Mouse (Mus musculus): ENCODE results near the gene Dlg2.

The Dlg2 gene

GRCm38 (mm10) chr7:92448782-92449575, 1972.5 kb downstream of the Dlg2 start:
- H3K27me3 ChIP-seq (ENCODE audit: control insufficient read depth, insufficient read depth, low read length, poor library complexity, severe bottlenecking): no peaks in the 10 kb centered on the region
- no peaks in the 10 kb centered on the region for H3K36me3 ChIP-seq (ENCODE audit: control insufficient read depth, insufficient read depth, low read length, poor library complexity, severe bottlenecking)
- DNase-seq (ENCODE audit: low read depth, low spot score): no peak

- Histone ChIP-seq H3K27me3 (ENCODE audit: control insufficient read depth, insufficient read depth, low read length, poor library complexity, severe bottlenecking) (no peaks in the 10 kb centered on the region), H3K36me3 (ENCODE audit: control insufficient read depth, insufficient read depth, low read length, poor library complexity, severe bottlenecking) (no peaks in the 10 kb centered on the region)
- no peak for DNase-seq (ENCODE audit: low read depth, low spot score)
These were observed 1977.7 kb downstream of the Dlg2 start for GRCm38 (mm10) chr7:92454176-92454575.

- DNase-seq (ENCODE audit: low read depth, low spot score): no peak
- H3K27me3 ChIP-seq (ENCODE audit: control insufficient read depth, insufficient read depth, low read length, poor library complexity, severe bottlenecking): no peaks in the 10 kb centered on the region
- no peaks in the 10 kb centered on the region for H3K36me3 ChIP-seq (ENCODE audit: control insufficient read depth, insufficient read depth, low read length, poor library complexity, severe bottlenecking)
These were observed 1979.5 kb downstream of the Dlg2 start for GRCm38 (mm10) chr7:92455927-92456326.

- DNase-seq (ENCODE audit: low read depth, low spot score): no peak
- no peaks in the 10 kb centered on the region for H3K27me3 ChIP-seq (ENCODE audit: control insufficient read depth, insufficient read depth, low read length, poor library complexity, severe bottlenecking)
- H3K36me3 ChIP-seq (ENCODE audit: control insufficient read depth, insufficient read depth, low read length, poor library complexity, severe bottlenecking): no peaks in the 10 kb centered on the region
These were observed 1981.3 kb downstream of the Dlg2 start for GRCm38 (mm10) chr7:92457791-92458190.

- no peak for DNase-seq (ENCODE audit: low read depth, low spot score)
- no peaks in the 10 kb centered on the region for H3K27me3 ChIP-seq (ENCODE audit: control insufficient read depth, insufficient read depth, low read length, poor library complexity, severe bottlenecking)
These were observed 1981.8 kb downstream of the Dlg2 start for GRCm38 (mm10) chr7:92458308-92458707.

GRCm38 (mm10) chr7:92460578-92460977, 1984.1 kb downstream of the Dlg2 start:
- no peak for DNase-seq (ENCODE audit: low read depth, low spot score)
- no peaks in the 10 kb centered on the region for H3K36me3 ChIP-seq (ENCODE audit: control insufficient read depth, insufficient read depth, low read length, poor library complexity, severe bottlenecking)
- H3K27me3 ChIP-seq (ENCODE audit: control insufficient read depth, insufficient read depth, low read length, poor library complexity, severe bottlenecking): no peaks in the 10 kb centered on the region

More at GRCm38 (mm10) chr7:92458308-92458707, 1981.8 kb downstream of the Dlg2 start:
- no peaks in the 10 kb centered on the region for H3K36me3 ChIP-seq (ENCODE audit: control insufficient read depth, insufficient read depth, low read length, poor library complexity, severe bottlenecking)

- Histone ChIP-seq H3K36me3 (ENCODE audit: control insufficient read depth, insufficient read depth, low read length, poor library complexity, severe bottlenecking) (no peaks in the 10 kb centered on the region), H3K27me3 (ENCODE audit: control insufficient read depth, insufficient read depth, low read length, poor library complexity, severe bottlenecking) (no peaks in the 10 kb centered on the region)
- no peak for DNase-seq (ENCODE audit: low read depth, low spot score)
These were observed 1984.8 kb downstream of the Dlg2 start for GRCm38 (mm10) chr7:92461256-92461655.

- H3K36me3 ChIP-seq (ENCODE audit: control insufficient read depth, insufficient read depth, low read length, poor library complexity, severe bottlenecking): no peaks in the 10 kb centered on the region
- peak; percentile 11 for DNase-seq (ENCODE audit: low read depth, low spot score)
- H3K27me3 ChIP-seq (ENCODE audit: control insufficient read depth, insufficient read depth, low read length, poor library complexity, severe bottlenecking): no peaks in the 10 kb centered on the region
These were observed 1986.8 kb downstream of the Dlg2 start for GRCm38 (mm10) chr7:92463080-92463877.

GRCm38 (mm10) chr7:92464290-92464689, 1987.8 kb downstream of the Dlg2 start:
- Histone ChIP-seq H3K36me3 (ENCODE audit: control insufficient read depth, insufficient read depth, low read length, poor library complexity, severe bottlenecking) (no peaks in the 10 kb centered on the region), H3K27me3 (ENCODE audit: control insufficient read depth, insufficient read depth, low read length, poor library complexity, severe bottlenecking) (no peaks in the 10 kb centered on the region)
- peak; percentile 1 for DNase-seq (ENCODE audit: low read depth, low spot score)

- no peak for DNase-seq (ENCODE audit: low read depth, low spot score)
- Histone ChIP-seq H3K27me3 (ENCODE audit: control insufficient read depth, insufficient read depth, low read length, poor library complexity, severe bottlenecking) (no peaks in the 10 kb centered on the region), H3K36me3 (ENCODE audit: control insufficient read depth, insufficient read depth, low read length, poor library complexity, severe bottlenecking) (no peaks in the 10 kb centered on the region)
These were observed 2002.7 kb downstream of the Dlg2 start for GRCm38 (mm10) chr7:92479143-92479542.

GRCm38 (mm10) chr7:92479748-92480147, 2003.3 kb downstream of the Dlg2 start:
- Histone ChIP-seq H3K27me3 (ENCODE audit: control insufficient read depth, insufficient read depth, low read length, poor library complexity, severe bottlenecking) (no peaks in the 10 kb centered on the region), H3K36me3 (ENCODE audit: control insufficient read depth, insufficient read depth, low read length, poor library complexity, severe bottlenecking) (no peaks in the 10 kb centered on the region)
- no peak for DNase-seq (ENCODE audit: low read depth, low spot score)

- Histone ChIP-seq H3K36me3 (ENCODE audit: control insufficient read depth, insufficient read depth, low read length, poor library complexity, severe bottlenecking) (no peaks in the 10 kb centered on the region), H3K27me3 (ENCODE audit: control insufficient read depth, insufficient read depth, low read length, poor library complexity, severe bottlenecking) (no peaks in the 10 kb centered on the region; the same call in 1 of the 2 replicates)
- DNase-seq (ENCODE audit: low read depth, low spot score): no peak
These were observed 2006.9 kb downstream of the Dlg2 start for GRCm38 (mm10) chr7:92483346-92483745.

GRCm38 (mm10) chr7:92485881-92486710, 2009.6 kb downstream of the Dlg2 start:
- H3K27me3 ChIP-seq (ENCODE audit: control insufficient read depth, insufficient read depth, low read length, poor library complexity, severe bottlenecking): no peaks in the 10 kb centered on the region; the same call in 1 of the 2 replicates
- DNase-seq (ENCODE audit: low read depth, low spot score): no peak
- no peaks in the 10 kb centered on the region for H3K36me3 ChIP-seq (ENCODE audit: control insufficient read depth, insufficient read depth, low read length, poor library complexity, severe bottlenecking)

- DNase-seq (ENCODE audit: low read depth, low spot score): no peak
- H3K36me3 ChIP-seq (ENCODE audit: control insufficient read depth, insufficient read depth, low read length, poor library complexity, severe bottlenecking): no peaks in the 10 kb centered on the region
- no peaks in the 10 kb centered on the region; the same call in 1 of the 2 replicates for H3K27me3 ChIP-seq (ENCODE audit: control insufficient read depth, insufficient read depth, low read length, poor library complexity, severe bottlenecking)
These were observed 2010.4 kb downstream of the Dlg2 start for GRCm38 (mm10) chr7:92486878-92487277.
